Mouse (Mus musculus) embryo, embryonic 10.5 days (tissue): ENCODE measurements at regions not wholly inside any gene's neighbourhood (a gene's known extent, or its start where the extent isn't known, plus 50 kb on each side); places are given as distances from the start of the nearest gene placed in this dataset.

Experiments used
- DNase-seq: peaks from one replicate; pipeline ENCODE4 v3.0.0-alpha.2; 2015; ENCODE audit warnings: low spot score

DNA sequence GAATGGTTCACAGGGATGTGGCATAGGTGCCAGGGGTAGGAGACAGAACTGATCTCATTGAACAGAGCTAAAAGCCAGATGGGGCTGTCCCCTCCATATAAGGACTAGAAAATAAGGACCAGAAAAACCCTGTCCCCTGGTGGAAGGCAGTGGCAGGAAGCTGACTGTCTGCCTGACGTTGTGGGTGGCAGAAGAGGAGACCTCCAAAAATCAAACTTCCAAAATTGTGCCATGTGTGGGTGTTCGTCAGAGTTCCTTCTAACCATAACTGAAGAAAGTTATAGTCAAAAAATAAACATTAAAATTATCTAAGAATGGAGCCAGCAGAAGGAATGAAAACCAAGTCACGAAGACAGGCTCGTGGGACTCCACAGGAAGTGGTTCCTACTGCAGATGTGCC lies 129.2 kb downstream of the Mtx3 start:
- DNase-seq, result no peak

DNA sequence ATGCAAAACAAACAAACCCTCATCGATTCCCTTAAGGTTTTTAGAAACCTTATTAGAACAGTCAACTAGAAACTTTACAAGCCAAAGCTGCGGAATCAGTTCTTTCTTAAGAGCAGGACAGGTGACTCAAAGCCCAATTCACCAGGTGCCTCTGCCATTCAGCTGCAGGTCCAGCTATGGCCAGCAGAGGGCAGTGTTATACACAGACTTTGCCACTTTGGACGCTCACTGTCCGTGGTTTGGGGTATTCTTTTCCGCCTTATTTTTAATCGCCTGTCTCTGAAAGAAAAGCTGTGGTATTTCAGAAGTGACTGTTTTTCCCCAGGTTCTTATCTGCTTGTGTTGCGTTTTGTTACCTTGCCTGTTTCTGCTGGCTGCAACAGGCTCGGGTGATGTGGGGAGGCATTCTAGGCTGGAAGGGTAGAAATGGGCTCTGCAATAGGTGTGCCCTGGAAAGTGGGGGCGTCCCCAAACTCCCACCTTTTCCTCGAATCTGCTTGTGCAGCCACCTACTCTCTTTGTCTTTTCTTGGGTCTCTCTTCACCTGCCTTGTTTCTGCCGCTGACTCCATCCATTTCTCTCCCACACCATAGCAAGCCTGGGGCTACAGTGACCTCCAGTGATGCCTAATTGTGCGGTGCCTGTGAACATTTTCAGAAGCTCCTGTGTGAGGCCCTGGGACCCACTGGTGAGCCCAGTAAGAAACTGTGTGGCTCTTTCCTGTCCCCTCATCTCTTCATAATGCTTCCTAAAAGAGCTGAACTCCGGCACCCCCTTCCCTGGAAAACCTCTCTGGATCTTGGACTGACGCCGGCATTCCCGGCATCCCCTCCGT lies 142.4 kb downstream of the Mtx3 start:
- peak; percentile 87 for DNase-seq

DNA sequence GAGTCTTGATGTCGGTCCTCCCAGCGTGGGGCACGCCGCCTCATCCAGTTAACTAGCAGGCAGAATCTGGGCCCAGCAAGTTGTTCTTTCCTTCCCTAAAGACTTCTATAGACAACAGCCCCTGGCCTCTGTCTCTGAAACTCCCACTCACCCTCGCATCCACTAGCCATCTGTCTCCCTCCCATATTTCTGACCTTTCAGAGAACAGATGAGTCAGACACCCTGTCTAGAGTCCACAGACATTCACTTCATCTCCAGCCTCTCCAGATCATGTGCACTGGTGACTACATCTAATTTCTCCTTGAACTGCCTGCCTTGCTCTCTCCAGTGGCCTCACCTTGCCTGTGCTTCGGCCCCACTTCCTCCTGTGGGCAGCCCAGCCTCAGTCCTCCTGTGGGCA lies 143.1 kb downstream of the Mtx3 start:
- no peak for DNase-seq

DNA sequence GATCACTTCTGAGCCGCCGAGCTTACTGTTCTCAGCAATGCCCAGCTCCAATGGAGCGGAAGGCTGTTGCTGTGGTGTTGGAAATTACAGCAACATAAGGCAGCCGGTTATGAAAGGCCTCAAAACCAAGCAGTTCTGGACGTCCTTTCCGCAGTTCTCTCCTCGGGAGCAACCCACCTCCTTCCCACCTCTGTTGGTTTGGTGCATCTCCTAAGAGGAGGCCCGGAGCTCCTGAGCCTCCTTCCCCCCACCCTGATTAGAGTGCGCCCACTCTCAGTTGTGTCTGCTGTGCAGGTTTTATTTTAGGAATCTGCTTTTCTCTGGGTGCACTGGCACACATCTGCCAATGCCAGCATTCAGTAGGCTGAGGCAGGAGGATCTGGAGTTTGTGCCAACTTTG lies 144.0 kb downstream of the Mtx3 start:
- no peak for DNase-seq

DNA sequence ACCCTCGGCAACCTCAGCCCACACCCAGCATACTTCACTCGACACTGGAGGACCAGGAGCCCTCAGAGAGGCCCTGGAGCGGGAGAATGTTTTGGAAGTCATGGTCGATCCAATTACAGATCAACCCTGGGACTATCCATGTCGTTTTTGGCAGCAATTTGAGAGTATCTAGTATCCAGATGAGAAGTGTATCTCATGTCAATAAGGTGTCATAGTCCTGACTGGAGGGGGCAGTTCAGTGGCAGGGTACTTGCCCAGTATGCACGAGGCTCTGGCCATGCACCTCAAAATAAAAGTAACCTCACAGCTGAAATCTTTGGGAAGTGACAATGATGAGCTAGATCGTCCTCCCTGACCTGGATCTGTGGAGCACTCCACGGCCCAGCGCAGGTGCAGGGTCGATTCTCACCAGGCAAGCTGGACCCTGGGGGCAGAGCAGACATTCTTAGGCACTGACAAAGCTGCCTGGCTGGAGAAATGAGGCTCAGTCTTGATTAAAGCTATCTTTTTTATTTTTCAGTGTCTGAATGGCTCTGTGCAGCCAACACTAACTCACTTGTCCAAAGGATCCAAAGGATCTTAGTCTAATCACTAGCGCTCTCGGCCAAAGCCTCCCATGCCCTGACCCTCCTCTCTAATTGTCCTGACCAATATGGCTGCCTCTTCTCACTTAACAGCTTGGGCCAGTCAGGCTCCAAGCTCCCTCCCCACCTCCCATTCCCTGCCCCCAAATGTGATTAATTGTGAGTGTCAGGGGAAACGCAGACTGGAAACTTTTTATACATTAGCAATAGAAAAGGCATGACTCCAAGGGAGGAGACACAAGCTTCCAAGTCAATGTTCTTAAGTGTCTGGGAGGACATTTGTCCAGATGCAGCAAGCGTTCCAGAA lies 146.0 kb downstream of the Mtx3 start:
- DNase-seq, result no peak
